Mouse (Mus musculus): Measurements from ENCODE around the gene Inf2. TPM values are rescaled to one million over a fixed set of nuclear protein-coding genes. Genes with fewer than 3 reads are reported as not detected.
A peak's percentile ranks its signal among the peaks of the same experiment; 100 is the strongest.

Inf2 gene
- polyA plus RNA-seq, 1 experiment, result 118 TPM

- Histone ChIP-seq H3K36me3 (ENCODE audit: control insufficient read depth, insufficient read depth) (peaks cover 11% of the 10 kb centered on the region), H3K4me3 (ENCODE audit: insufficient read depth, poor library complexity, severe bottlenecking) (no peak overlapping the region), H3K27me3 (ENCODE audit: control insufficient read depth, insufficient read depth, insufficient read length) (no peaks in the 10 kb centered on the region), H3ac (ENCODE audit: control insufficient read depth, insufficient read length, low read depth) (no peak overlapping the region), H3K79me3 (ENCODE audit: low read depth) (peaks cover 26% of the 10 kb centered on the region), H3K79me2 (ENCODE audit: control insufficient read depth, insufficient read depth) (peaks cover 34% of the 10 kb centered on the region)
- no peak for TF ChIP-seq MAX (IDR thresholded peaks at IDR 0.05)
- no peak for TF ChIP-seq USF1 (IDR thresholded peaks at IDR 0.05; ENCODE audit: low read depth)
- no peak for TF ChIP-seq CTCF (IDR thresholded peaks at IDR 0.05; ENCODE audit: control insufficient read depth, insufficient read depth, insufficient read length)
Measured at GRCm38 (mm10) chr12:112643126-112643525, 54.5 kb downstream of the Inf2 start.

GRCm38 (mm10) chr12:112644180-112644854 lies 55.7 kb downstream of the Inf2 start, which contains the start of gene Siva1:
TSS of gene Siva1 (plus strand) at chr12:112644679.
- H3K79me3 ChIP-seq (ENCODE audit: low read depth), result peaks cover 27% of the 10 kb centered on the region
- peaks cover 45% of the 10 kb centered on the region for H3K79me2 ChIP-seq (ENCODE audit: control insufficient read depth, insufficient read depth)
- peaks cover 16% of the 10 kb centered on the region for H3K36me3 ChIP-seq (ENCODE audit: control insufficient read depth, insufficient read depth)
- H3K27me3 ChIP-seq (ENCODE audit: control insufficient read depth, insufficient read depth, insufficient read length), result no peaks in the 10 kb centered on the region
- H3ac ChIP-seq (ENCODE audit: control insufficient read depth, insufficient read length, low read depth), result peak within 1 kb of the TSS; percentile 89
- no peak for TF ChIP-seq MAX (IDR thresholded peaks at IDR 0.05)
- TF ChIP-seq USF1 (IDR thresholded peaks at IDR 0.05; ENCODE audit: low read depth), result no peak
- no peak for TF ChIP-seq FOSL1 (IDR thresholded peaks at IDR 0.05; ENCODE audit: insufficient read depth, low read length, poor library complexity, severe bottlenecking)
- TF ChIP-seq MYOG (IDR thresholded peaks at IDR 0.05; ENCODE audit: control insufficient read depth, extremely low read depth, insufficient read length), result no peak
- TF ChIP-seq MYOD1 (IDR thresholded peaks at IDR 0.05; ENCODE audit: control insufficient read depth, insufficient read length, low read depth), result no peak
- no peak for TF ChIP-seq CEBPB (IDR thresholded peaks at IDR 0.05; ENCODE audit: low read depth)
- TF ChIP-seq CTCF (IDR thresholded peaks at IDR 0.05; ENCODE audit: control insufficient read depth, insufficient read depth, insufficient read length), result no peak
- peak within 1 kb of the TSS; percentile 74 for H3K4me3 ChIP-seq (ENCODE audit: insufficient read depth, poor library complexity, severe bottlenecking)

GRCm38 (mm10) chr12:112644855-112645506 lies 56.4 kb downstream of the Inf2 start:
- Histone ChIP-seq H3K27me3 (ENCODE audit: control insufficient read depth, insufficient read depth, insufficient read length) (no peaks in the 10 kb centered on the region), H3K36me3 (ENCODE audit: control insufficient read depth, insufficient read depth) (peaks cover 20% of the 10 kb centered on the region), H3K4me3 (ENCODE audit: insufficient read depth, poor library complexity, severe bottlenecking) (peak overlapping the region; percentile 74), H3K79me2 (ENCODE audit: control insufficient read depth, insufficient read depth) (peaks cover 49% of the 10 kb centered on the region), H3ac (ENCODE audit: control insufficient read depth, insufficient read length, low read depth) (peak overlapping the region; percentile 89), H3K79me3 (ENCODE audit: low read depth) (peaks cover 31% of the 10 kb centered on the region)
- TF ChIP-seq MAX (IDR thresholded peaks at IDR 0.05) (peak; percentile 19), CEBPB (IDR thresholded peaks at IDR 0.05; ENCODE audit: low read depth) (no peak)

GRCm38 (mm10) chr12:112646139-112646538 lies 57.6 kb downstream of the Inf2 start:
- Histone ChIP-seq H3K79me3 (ENCODE audit: low read depth) (peaks cover 31% of the 10 kb centered on the region), H3ac (ENCODE audit: control insufficient read depth, insufficient read length, low read depth) (no peak overlapping the region), H3K4me3 (ENCODE audit: insufficient read depth, poor library complexity, severe bottlenecking) (no peak overlapping the region), H3K79me2 (ENCODE audit: control insufficient read depth, insufficient read depth) (peaks cover 56% of the 10 kb centered on the region), H3K36me3 (ENCODE audit: control insufficient read depth, insufficient read depth) (peaks cover 21% of the 10 kb centered on the region), H3K27me3 (ENCODE audit: control insufficient read depth, insufficient read depth, insufficient read length) (no peaks in the 10 kb centered on the region)
- TF ChIP-seq FOSL1 (IDR thresholded peaks at IDR 0.05; ENCODE audit: insufficient read depth, low read length, poor library complexity, severe bottlenecking) (no peak), MYOG (IDR thresholded peaks at IDR 0.05; ENCODE audit: control insufficient read depth, extremely low read depth, insufficient read length) (no peak), CEBPB (IDR thresholded peaks at IDR 0.05; ENCODE audit: low read depth) (no peak), USF1 (IDR thresholded peaks at IDR 0.05; ENCODE audit: low read depth) (no peak), MAX (IDR thresholded peaks at IDR 0.05) (no peak), CTCF (IDR thresholded peaks at IDR 0.05; ENCODE audit: control insufficient read depth, insufficient read depth, insufficient read length) (no peak), MYOD1 (IDR thresholded peaks at IDR 0.05; ENCODE audit: control insufficient read depth, insufficient read length, low read depth) (no peak)

- no peak for TF ChIP-seq CEBPB (IDR thresholded peaks at IDR 0.05; ENCODE audit: low read depth)
- TF ChIP-seq FOSL1 (IDR thresholded peaks at IDR 0.05; ENCODE audit: insufficient read depth, low read length, poor library complexity, severe bottlenecking), result no peak
- no peak for TF ChIP-seq MYOD1 (IDR thresholded peaks at IDR 0.05; ENCODE audit: control insufficient read depth, insufficient read length, low read depth)
- no peak for TF ChIP-seq USF1 (IDR thresholded peaks at IDR 0.05; ENCODE audit: low read depth)
- TF ChIP-seq MAX (IDR thresholded peaks at IDR 0.05), result no peak
- no peak for TF ChIP-seq CTCF (IDR thresholded peaks at IDR 0.05; ENCODE audit: control insufficient read depth, insufficient read depth, insufficient read length)
- no peak for TF ChIP-seq MYOG (IDR thresholded peaks at IDR 0.05; ENCODE audit: control insufficient read depth, extremely low read depth, insufficient read length)
- Histone ChIP-seq H3K27me3 (ENCODE audit: control insufficient read depth, insufficient read depth, insufficient read length) (no peaks in the 10 kb centered on the region), H3K4me3 (ENCODE audit: insufficient read depth, poor library complexity, severe bottlenecking) (no peak overlapping the region), H3K79me2 (ENCODE audit: control insufficient read depth, insufficient read depth) (peaks cover 56% of the 10 kb centered on the region), H3ac (ENCODE audit: control insufficient read depth, insufficient read length, low read depth) (no peak overlapping the region), H3K36me3 (ENCODE audit: control insufficient read depth, insufficient read depth) (peaks cover 38% of the 10 kb centered on the region), H3K79me3 (ENCODE audit: low read depth) (peaks cover 31% of the 10 kb centered on the region)
Measured at GRCm38 (mm10) chr12:112648081-112648480, 59.5 kb downstream of the Inf2 start.
